Mouse (Mus musculus) kidney, embryonic 15.5 days (tissue): ENCODE measurements around the gene Cbx1. TPM values are rescaled to one million over a fixed set of nuclear protein-coding genes. Genes with fewer than 3 reads are reported as not detected.
"Not testable (repeated sequence)": the region's sequence is repeated elsewhere in the genome, so short reads cannot be mapped to it uniquely, and the experiment has no call there.

Source experiments
- ATAC-seq: fragments of 200-750 bp; cut with Nextera tagmentation; replicated peaks from 2 replicates; pipeline ENCODE4 v1.8.0; 2017; ENCODE audit warnings: moderate TSS enrichment; ENCODE audit not compliant: low FRiP score
- H3K27ac ChIP-seq: fragments of 300-500 bp; sonication (generic); 2 replicates; pipeline ENCODE4 v1.5.1; 2015; ENCODE audit warnings: mild to moderate bottlenecking, inconsistent platforms
- H3K27me3 ChIP-seq: fragments of 300-500 bp; sonication (generic); 2 replicates; pipeline ENCODE4 v1.6.1; 2015; ENCODE audit warnings: inconsistent platforms
- H3K36me3 ChIP-seq: fragments of 300-500 bp; sonication (generic); 2 replicates; pipeline ENCODE4 v1.6.1; 2015; ENCODE audit warnings: inconsistent platforms
- H3K4me1 ChIP-seq: fragments of 300-500 bp; sonication (generic); 2 replicates; pipeline ENCODE4 v1.6.1; 2015; ENCODE audit warnings: inconsistent platforms
- H3K4me2 ChIP-seq: fragments of 300-500 bp; sonication (generic); 2 replicates; pipeline ENCODE4 v1.6.1; 2015; ENCODE audit warnings: moderate library complexity, mild to moderate bottlenecking, inconsistent platforms
- H3K4me3 ChIP-seq: fragments of 300-500 bp; sonication (generic); replicated peaks from 2 replicates; pipeline ENCODE4 v1.5.1; 2015; ENCODE audit warnings: mild to moderate bottlenecking, inconsistent platforms
- H3K9ac ChIP-seq: fragments of 300-500 bp; sonication (generic); 2 replicates; pipeline ENCODE4 v1.6.1; 2015; ENCODE audit warnings: mild to moderate bottlenecking, inconsistent platforms
- H3K9me3 ChIP-seq: fragments of 300-500 bp; sonication (generic); replicated peaks from 2 replicates; pipeline ENCODE4 v1.6.1; 2016; ENCODE audit warnings: inconsistent platforms
- WGBS: fragments of 180-500 bp; shearing (Covaris S2); methylation state at CpG from one replicate; pipeline ENCODE4 v1.1.7; 2015; ENCODE audit warnings: mixed read lengths; 5-methylcytosine and 5-hydroxymethylcytosine counted together
- polyA plus RNA-seq: library from polyadenylated mRNA; unstranded; fragments of >200 nt; fragmentation: Nextera tagmentation; extraction: Ambion mirVana; gene quantifications from 2 replicates; pipeline ENCODE4 v1.2.1, GENCODE M21; 2015

Gene Cbx1
- polyA plus RNA-seq, 1 experiment from 2014 or later = 136 TPM

- H3K36me3 ChIP-seq = peaks cover 53% of the 10 kb centered on the region
- no peak overlapping the region for H3K27ac ChIP-seq
- 57% methylated on average over 1 of the region's 1 CpGs for WGBS
- no peaks in the 10 kb centered on the region for H3K27me3 ChIP-seq
- no peak overlapping the region for H3K4me2 ChIP-seq
- H3K9ac ChIP-seq = no peak overlapping the region
- H3K4me1 ChIP-seq = peaks cover 21% of the 10 kb centered on the region
- no peaks in the 10 kb centered on the region for H3K9me3 ChIP-seq
- no peak overlapping the region for H3K4me3 ChIP-seq
- ATAC-seq = no peak
Observed at GRCm38 (mm10) chr11:96796586-96796985, 7.7 kb downstream of the Cbx1 start.

DNA sequence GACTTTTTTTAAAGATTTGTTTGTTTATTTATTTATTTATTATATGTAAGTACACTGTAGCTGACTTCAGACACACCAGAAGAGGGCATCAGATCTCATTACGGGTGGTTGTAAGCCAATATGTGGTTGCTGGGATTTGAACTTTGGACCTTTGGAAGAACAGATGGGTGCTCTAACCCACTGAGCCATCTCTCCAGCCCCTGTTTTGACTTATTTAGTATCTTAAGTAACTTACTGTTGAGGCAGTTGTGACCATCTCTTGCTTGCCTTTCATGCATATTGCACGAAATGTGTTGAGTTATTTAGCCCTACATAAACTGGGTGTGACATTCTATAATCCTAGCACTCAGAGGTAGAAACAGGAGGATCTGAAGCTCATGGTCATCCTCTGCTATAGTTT, 10.6 kb downstream of the Cbx1 start:
- no peaks in the 10 kb centered on the region for H3K4me1 ChIP-seq
- no peaks in the 10 kb centered on the region for H3K9me3 ChIP-seq
- no peak overlapping the region for H3K4me2 ChIP-seq
- 88% methylated on average over 2 of the region's 2 CpGs for WGBS
- no peak overlapping the region for H3K4me3 ChIP-seq
- H3K27ac ChIP-seq = no peak overlapping the region
- H3K27me3 ChIP-seq = no peaks in the 10 kb centered on the region
- no peak for ATAC-seq
- no peak overlapping the region for H3K9ac ChIP-seq
- H3K36me3 ChIP-seq = peaks cover 76% of the 10 kb centered on the region

- no peak for ATAC-seq
- H3K4me1 ChIP-seq = no peaks in the 10 kb centered on the region
- H3K27me3 ChIP-seq = no peaks in the 10 kb centered on the region
- peaks cover 99% of the 10 kb centered on the region for H3K36me3 ChIP-seq
- no peak overlapping the region for H3K27ac ChIP-seq
- no peak overlapping the region for H3K4me2 ChIP-seq
- WGBS = 93% methylated on average over 5 of the region's 5 CpGs
- H3K9me3 ChIP-seq = no peaks in the 10 kb centered on the region
- H3K4me3 ChIP-seq = no peak overlapping the region
- H3K9ac ChIP-seq = no peak overlapping the region
Observed at GRCm38 (mm10) chr11:96805606-96806005, 16.7 kb downstream of the Cbx1 start.

- ATAC-seq = no peak
- H3K4me1 ChIP-seq = no peaks in the 10 kb centered on the region
- H3K36me3 ChIP-seq = peaks cover 99% of the 10 kb centered on the region
- H3K9ac ChIP-seq = no peak overlapping the region
- H3K4me3 ChIP-seq = no peak overlapping the region
- no peaks in the 10 kb centered on the region for H3K9me3 ChIP-seq
- WGBS = 57% methylated on average over 1 of the region's 1 CpGs
- H3K27me3 ChIP-seq = no peaks in the 10 kb centered on the region
- no peak overlapping the region for H3K4me2 ChIP-seq
- H3K27ac ChIP-seq = no peak overlapping the region
Observed at GRCm38 (mm10) chr11:96808066-96808465, 19.1 kb downstream of the Cbx1 start.

GRCm38 (mm10) chr11:96809562-96810235, 20.8 kb downstream of the Cbx1 start:
- H3K4me1 ChIP-seq = no peaks in the 10 kb centered on the region
- H3K9ac ChIP-seq = no peak overlapping the region
- no peak overlapping the region for H3K4me3 ChIP-seq
- H3K27ac ChIP-seq = no peak overlapping the region
- H3K4me2 ChIP-seq = no peak overlapping the region
- H3K9me3 ChIP-seq = no peaks in the 10 kb centered on the region
- 88% methylated on average over 6 of the region's 6 CpGs for WGBS
- no peaks in the 10 kb centered on the region for H3K27me3 ChIP-seq
- H3K36me3 ChIP-seq = peaks cover 97% of the 10 kb centered on the region
- ATAC-seq = no peak

DNA sequence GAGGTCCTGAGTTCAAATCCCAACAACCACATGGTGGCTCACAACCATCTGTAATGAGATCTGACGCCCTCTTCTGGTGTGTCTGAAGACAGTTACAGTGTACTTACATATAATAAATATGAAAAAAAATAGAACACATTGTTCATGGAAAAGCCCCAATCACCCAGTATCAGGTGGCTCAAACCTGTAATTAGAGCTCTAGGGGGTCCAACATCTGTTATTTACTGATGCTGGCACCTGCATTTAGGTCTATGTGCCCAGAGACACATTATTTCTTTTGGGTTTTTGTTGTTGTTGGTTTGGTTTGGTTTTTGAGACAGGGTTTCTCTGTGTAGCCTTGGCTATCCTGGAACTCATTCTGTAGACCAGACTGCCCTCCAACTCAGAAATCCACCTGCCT, 22.3 kb downstream of the Cbx1 start:
- H3K36me3 ChIP-seq = peaks cover 97% of the 10 kb centered on the region
- H3K27me3 ChIP-seq, H3K9me3 ChIP-seq, H3K27ac ChIP-seq, H3K4me2 ChIP-seq, H3K4me3 ChIP-seq, H3K9ac ChIP-seq, H3K4me1 ChIP-seq, ATAC-seq: not testable (repeated sequence)
- 92% methylated on average over 1 of the region's 1 CpGs for WGBS

- Histone ChIP-seq H3K9me3 (no peaks in the 10 kb centered on the region), H3K27me3 (no peaks in the 10 kb centered on the region), H3K9ac (no peak overlapping the region), H3K4me1 (no peaks in the 10 kb centered on the region), H3K4me3 (no peak overlapping the region), H3K36me3 (peaks cover 98% of the 10 kb centered on the region), H3K27ac (no peak overlapping the region), H3K4me2 (no peak overlapping the region)
- ATAC-seq = no peak
- WGBS = 73% methylated on average over 4 of the region's 4 CpGs
Observed at GRCm38 (mm10) chr11:96813455-96813854, 24.5 kb downstream of the Cbx1 start.

DNA sequence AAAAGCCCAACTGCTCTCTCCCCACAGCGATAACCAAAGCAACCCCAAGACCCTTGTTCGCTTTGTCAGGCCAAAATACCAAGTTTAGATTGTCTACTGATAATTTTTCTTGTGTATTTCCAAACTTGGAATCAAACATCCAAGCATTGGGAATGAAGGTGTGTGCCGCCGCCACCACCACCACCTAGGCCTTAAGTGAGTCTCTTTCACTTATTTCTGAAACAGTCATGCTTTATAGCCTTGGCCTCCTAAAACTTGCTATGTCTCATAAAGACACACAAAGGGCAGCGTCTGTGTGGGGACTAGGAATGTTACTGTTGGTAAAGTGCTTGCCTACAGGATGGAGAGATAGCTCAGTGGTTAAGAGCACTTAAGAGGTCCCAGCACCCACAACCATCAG, 25.0 kb downstream of the Cbx1 start:
- H3K27ac ChIP-seq = no peak overlapping the region
- WGBS = 86% methylated on average over 5 of the region's 5 CpGs
- H3K4me3 ChIP-seq = no peak overlapping the region
- ATAC-seq = no peak
- H3K4me1 ChIP-seq = no peaks in the 10 kb centered on the region
- peaks cover 98% of the 10 kb centered on the region for H3K36me3 ChIP-seq
- H3K9ac ChIP-seq = no peak overlapping the region
- no peaks in the 10 kb centered on the region for H3K9me3 ChIP-seq
- H3K27me3 ChIP-seq = no peaks in the 10 kb centered on the region
- H3K4me2 ChIP-seq = no peak overlapping the region

GRCm38 (mm10) chr11:96814443-96814842, 25.5 kb downstream of the Cbx1 start:
- H3K4me2 ChIP-seq = no peak overlapping the region
- no peak for ATAC-seq
- peaks cover 98% of the 10 kb centered on the region for H3K36me3 ChIP-seq
- 91% methylated on average over 2 of the region's 2 CpGs for WGBS
- no peaks in the 10 kb centered on the region for H3K4me1 ChIP-seq
- no peak overlapping the region for H3K27ac ChIP-seq
- no peaks in the 10 kb centered on the region for H3K27me3 ChIP-seq
- no peak overlapping the region for H3K4me3 ChIP-seq
- H3K9me3 ChIP-seq = no peaks in the 10 kb centered on the region
- no peak overlapping the region for H3K9ac ChIP-seq

GRCm38 (mm10) chr11:96815895-96816294, 27.0 kb downstream of the Cbx1 start:
- Histone ChIP-seq H3K4me3 (no peak overlapping the region), H3K4me2 (no peak overlapping the region), H3K36me3 (peaks cover 98% of the 10 kb centered on the region), H3K4me1 (no peaks in the 10 kb centered on the region), H3K9ac (no peak overlapping the region), H3K27ac (no peak overlapping the region), H3K9me3 (no peaks in the 10 kb centered on the region), H3K27me3 (no peaks in the 10 kb centered on the region)
- 95% methylated on average over 2 of the region's 2 CpGs for WGBS
- no peak for ATAC-seq

- Histone ChIP-seq H3K36me3 (peaks cover 98% of the 10 kb centered on the region), H3K27me3 (no peaks in the 10 kb centered on the region)
- 91% methylated on average over 1 of the region's 1 CpGs for WGBS
Observed at GRCm38 (mm10) chr11:96816494-96816893, 27.6 kb downstream of the Cbx1 start.

DNA sequence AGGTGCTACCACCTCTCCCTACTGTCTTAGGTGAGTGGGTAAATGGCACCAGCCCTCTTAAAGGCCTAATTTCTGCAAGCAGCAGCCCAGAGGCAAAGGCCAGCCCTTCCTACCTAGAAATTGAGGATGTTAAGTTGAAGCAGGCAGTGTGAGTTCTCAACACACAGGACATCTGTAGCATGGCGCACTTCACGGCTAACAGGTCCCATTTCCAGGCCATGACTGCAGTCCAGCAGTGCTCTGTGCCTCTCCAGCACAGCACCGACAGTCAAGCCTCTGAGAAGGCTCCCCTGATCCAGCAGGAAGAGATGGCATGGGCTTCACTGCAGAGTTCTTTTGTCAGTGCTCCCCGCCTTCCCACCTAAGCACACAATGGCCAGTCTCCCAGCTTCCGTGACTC, 28.1 kb downstream of the Cbx1 start:
- Histone ChIP-seq H3K4me2 (no peak overlapping the region), H3K4me1 (no peaks in the 10 kb centered on the region), H3K9ac (no peak overlapping the region), H3K4me3 (no peak overlapping the region), H3K27ac (no peak overlapping the region), H3K36me3 (peaks cover 98% of the 10 kb centered on the region), H3K9me3 (no peaks in the 10 kb centered on the region), H3K27me3 (no peaks in the 10 kb centered on the region)
- WGBS = 87% methylated on average over 5 of the region's 5 CpGs
- no peak for ATAC-seq

More at GRCm38 (mm10) chr11:96816494-96816893, 27.6 kb downstream of the Cbx1 start:
- Histone ChIP-seq H3K4me1 (no peaks in the 10 kb centered on the region), H3K4me3 (no peak overlapping the region), H3K9ac (no peak overlapping the region), H3K9me3 (no peaks in the 10 kb centered on the region), H3K4me2 (no peak overlapping the region), H3K27ac (no peak overlapping the region)
- ATAC-seq = no peak

- peaks cover 11% of the 10 kb centered on the region for H3K4me1 ChIP-seq
- no peak overlapping the region for H3K4me3 ChIP-seq
- H3K27me3 ChIP-seq = no peaks in the 10 kb centered on the region
- H3K9ac ChIP-seq = no peak overlapping the region
- peaks cover 96% of the 10 kb centered on the region for H3K36me3 ChIP-seq
- H3K4me2 ChIP-seq = no peak overlapping the region
- H3K27ac ChIP-seq = no peak overlapping the region
- WGBS = 77% methylated on average over 8 of the region's 8 CpGs
- ATAC-seq = no peak
- H3K9me3 ChIP-seq = no peaks in the 10 kb centered on the region
Observed at GRCm38 (mm10) chr11:96818128-96818710, 29.3 kb downstream of the Cbx1 start.
